Mouse (Mus musculus) thymus, postnatal 4 days (tissue): ENCODE data around the gene Cnih4.

ENCODE experiments used
- DNase-seq: peaks from one replicate; pipeline ENCODE4 v3.0.0; 2021

The Cnih4 gene

GRCm38 (mm10) chr1:181211920-181212633, 67.6 kb downstream of the Cnih4 start, which contains the start of gene Wdr26:
TSS of gene Wdr26 (minus strand) at chr1:181212001.
- DNase-seq = peak; percentile 85

GRCm38 (mm10) chr1:181214296-181215035, 70.0 kb downstream of the Cnih4 start:
- DNase-seq = no peak

GRCm38 (mm10) chr1:181216315-181216714, 71.8 kb downstream of the Cnih4 start:
- DNase-seq = no peak
